Mouse (Mus musculus): ENCODE measurements around the gene 6430571L13Rik. TPM values are rescaled to one million over a fixed set of nuclear protein-coding genes. Genes with fewer than 3 reads are reported as not detected.

6430571L13Rik gene
- polyA plus RNA-seq, 1 experiment from 2014 or later: 0.72 TPM

GRCm38 (mm10) chr9:107368302-107368701, 27.9 kb downstream of the 6430571L13Rik start:
- Histone ChIP-seq H3K27ac (replicated peaks; ENCODE audit: low read depth, low read length) (no peak overlapping the region), H3K4me3 (ENCODE audit: low read depth, low read length) (no peak overlapping the region), H3K9me3 (replicated peaks; ENCODE audit: control insufficient read depth, low read length) (no peaks in the 10 kb centered on the region), H3K27me3 (ENCODE audit: control insufficient read depth, insufficient read depth, low read length) (no peaks in the 10 kb centered on the region), H3K36me3 (replicated peaks; ENCODE audit: control insufficient read depth, insufficient read depth, low read depth, low read length) (no peaks in the 10 kb centered on the region), H3K4me1 (ENCODE audit: control insufficient read depth, insufficient read depth, low read length) (no peaks in the 10 kb centered on the region), H3K9ac (replicated peaks; ENCODE audit: low read length) (no peak overlapping the region), H3K4me2 (ENCODE audit: low read depth, low read length) (no peak overlapping the region)
- no peak for ATAC-seq (replicated peaks; ENCODE audit: insufficient number of reproducible peaks, low FRiP score, low TSS enrichment, low read depth)
- 60% methylated on average over 1 of the region's 1 CpGs for WGBS
- no peak for DNase-seq (ENCODE audit: low spot score)

GRCm38 (mm10) chr9:107369270-107370105, 29.1 kb downstream of the 6430571L13Rik start:
- no peak overlapping the region for H3K4me3 ChIP-seq (ENCODE audit: low read depth, low read length)
- no peak overlapping the region for H3K27ac ChIP-seq (replicated peaks; ENCODE audit: low read depth, low read length)
- no peak overlapping the region for H3K9ac ChIP-seq (replicated peaks; ENCODE audit: low read length)
- H3K4me1 ChIP-seq (ENCODE audit: control insufficient read depth, insufficient read depth, low read length): no peaks in the 10 kb centered on the region
- no peaks in the 10 kb centered on the region for H3K36me3 ChIP-seq (replicated peaks; ENCODE audit: control insufficient read depth, insufficient read depth, low read depth, low read length)
- 35% methylated on average over 10 of the region's 10 CpGs for WGBS
- no peaks in the 10 kb centered on the region for H3K27me3 ChIP-seq (ENCODE audit: control insufficient read depth, insufficient read depth, low read length)
- H3K4me2 ChIP-seq (ENCODE audit: low read depth, low read length): no peak overlapping the region
- H3K9me3 ChIP-seq (replicated peaks; ENCODE audit: control insufficient read depth, low read length): no peaks in the 10 kb centered on the region
- ATAC-seq (replicated peaks; ENCODE audit: insufficient number of reproducible peaks, low FRiP score, low TSS enrichment, low read depth) (no peak), DNase-seq (ENCODE audit: low spot score) (no peak)

- Histone ChIP-seq H3K4me1 (ENCODE audit: control insufficient read depth, insufficient read depth, low read length) (no peaks in the 10 kb centered on the region), H3K36me3 (replicated peaks; ENCODE audit: control insufficient read depth, insufficient read depth, low read depth, low read length) (no peaks in the 10 kb centered on the region), H3K27ac (replicated peaks; ENCODE audit: low read depth, low read length) (no peak overlapping the region), H3K9ac (replicated peaks; ENCODE audit: low read length) (no peak overlapping the region), H3K9me3 (replicated peaks; ENCODE audit: control insufficient read depth, low read length) (no peaks in the 10 kb centered on the region), H3K4me2 (ENCODE audit: low read depth, low read length) (no peak overlapping the region), H3K4me3 (ENCODE audit: low read depth, low read length) (no peak overlapping the region), H3K27me3 (ENCODE audit: control insufficient read depth, insufficient read depth, low read length) (0 out of 2 replicates have a peak, but pooled peaks cover 3% of the 10 kb centered on the region)
- ATAC-seq (replicated peaks; ENCODE audit: insufficient number of reproducible peaks, low FRiP score, low TSS enrichment, low read depth) (no peak), DNase-seq (ENCODE audit: low spot score) (no peak)
- WGBS: 4% methylated on average over 4 of the region's 4 CpGs
Measured at GRCm38 (mm10) chr9:107370106-107370463, 29.7 kb downstream of the 6430571L13Rik start.

- H3K36me3 ChIP-seq (replicated peaks; ENCODE audit: control insufficient read depth, insufficient read depth, low read depth, low read length): no peaks in the 10 kb centered on the region
- no peaks in the 10 kb centered on the region for H3K4me1 ChIP-seq (ENCODE audit: control insufficient read depth, insufficient read depth, low read length)
- no peak overlapping the region for H3K27ac ChIP-seq (replicated peaks; ENCODE audit: low read depth, low read length)
- H3K4me3 ChIP-seq (ENCODE audit: low read depth, low read length): no peak overlapping the region
- H3K9ac ChIP-seq (replicated peaks; ENCODE audit: low read length): no peak overlapping the region
- no peak overlapping the region for H3K4me2 ChIP-seq (ENCODE audit: low read depth, low read length)
- H3K9me3 ChIP-seq (replicated peaks; ENCODE audit: control insufficient read depth, low read length): no peaks in the 10 kb centered on the region
- ATAC-seq (replicated peaks; ENCODE audit: insufficient number of reproducible peaks, low FRiP score, low TSS enrichment, low read depth) (no peak), DNase-seq (ENCODE audit: low spot score) (no peak)
- WGBS: 49% methylated on average over 4 of the region's 4 CpGs
- H3K27me3 ChIP-seq (ENCODE audit: control insufficient read depth, insufficient read depth, low read length): 0 out of 2 replicates have a peak, but pooled peaks cover 3% of the 10 kb centered on the region
Measured at GRCm38 (mm10) chr9:107372441-107372840, 32.0 kb downstream of the 6430571L13Rik start.

- Histone ChIP-seq H3K4me2 (ENCODE audit: low read depth, low read length) (no peak overlapping the region), H3K4me3 (ENCODE audit: low read depth, low read length) (no peak overlapping the region), H3K9me3 (replicated peaks; ENCODE audit: control insufficient read depth, low read length) (no peaks in the 10 kb centered on the region), H3K27me3 (ENCODE audit: control insufficient read depth, insufficient read depth, low read length) (peaks cover 18% of the 10 kb centered on the region), H3K27ac (replicated peaks; ENCODE audit: low read depth, low read length) (no peak overlapping the region), H3K36me3 (replicated peaks; ENCODE audit: control insufficient read depth, insufficient read depth, low read depth, low read length) (no peaks in the 10 kb centered on the region), H3K4me1 (ENCODE audit: control insufficient read depth, insufficient read depth, low read length) (peaks cover 3% of the 10 kb centered on the region; the same call in 1 of the 2 replicates), H3K9ac (replicated peaks; ENCODE audit: low read length) (no peak overlapping the region)
- ATAC-seq (replicated peaks; ENCODE audit: insufficient number of reproducible peaks, low FRiP score, low TSS enrichment, low read depth): no peak
- 7% methylated on average over 8 of the region's 8 CpGs for WGBS
- DNase-seq (ENCODE audit: low spot score): peak; percentile 35
Measured at GRCm38 (mm10) chr9:107374623-107375022, 34.2 kb downstream of the 6430571L13Rik start.

GRCm38 (mm10) chr9:107375451-107375850, 35.0 kb downstream of the 6430571L13Rik start:
- Histone ChIP-seq H3K4me2 (ENCODE audit: low read depth, low read length) (no peak overlapping the region), H3K9ac (replicated peaks; ENCODE audit: low read length) (no peak overlapping the region), H3K4me3 (ENCODE audit: low read depth, low read length) (no peak overlapping the region), H3K27ac (replicated peaks; ENCODE audit: low read depth, low read length) (no peak overlapping the region), H3K4me1 (ENCODE audit: control insufficient read depth, insufficient read depth, low read length) (peaks cover 3% of the 10 kb centered on the region; the same call in 1 of the 2 replicates), H3K9me3 (replicated peaks; ENCODE audit: control insufficient read depth, low read length) (no peaks in the 10 kb centered on the region), H3K27me3 (ENCODE audit: control insufficient read depth, insufficient read depth, low read length) (peaks cover 24% of the 10 kb centered on the region), H3K36me3 (replicated peaks; ENCODE audit: control insufficient read depth, insufficient read depth, low read depth, low read length) (no peaks in the 10 kb centered on the region)
- WGBS: 22% methylated on average over 5 of the region's 5 CpGs
- ATAC-seq (replicated peaks; ENCODE audit: insufficient number of reproducible peaks, low FRiP score, low TSS enrichment, low read depth): no peak
- DNase-seq (ENCODE audit: low spot score): no peak

GRCm38 (mm10) chr9:107377961-107378512, 37.6 kb downstream of the 6430571L13Rik start:
- H3K27me3 ChIP-seq (ENCODE audit: control insufficient read depth, insufficient read depth, low read length): peaks cover 41% of the 10 kb centered on the region
- peak overlapping the region; percentile 39 for H3K4me3 ChIP-seq (ENCODE audit: low read depth, low read length)
- peak overlapping the region; percentile 69 for H3K4me2 ChIP-seq (ENCODE audit: low read depth, low read length)
- ATAC-seq (replicated peaks; ENCODE audit: insufficient number of reproducible peaks, low FRiP score, low TSS enrichment, low read depth) (peak; percentile 54; the same call in 1 of the 2 replicates), DNase-seq (ENCODE audit: low spot score) (peak; percentile 66)
- peak overlapping the region; percentile 43; the same call in 1 of the 2 replicates for H3K9ac ChIP-seq (replicated peaks; ENCODE audit: low read length)
- under 1% methylated on average over 35 of the region's 35 CpGs for WGBS
- no peak overlapping the region for H3K27ac ChIP-seq (replicated peaks; ENCODE audit: low read depth, low read length)
- peaks cover 3% of the 10 kb centered on the region; the same call in 1 of the 2 replicates for H3K4me1 ChIP-seq (ENCODE audit: control insufficient read depth, insufficient read depth, low read length)
- no peaks in the 10 kb centered on the region for H3K36me3 ChIP-seq (replicated peaks; ENCODE audit: control insufficient read depth, insufficient read depth, low read depth, low read length)
- H3K9me3 ChIP-seq (replicated peaks; ENCODE audit: control insufficient read depth, low read length): no peaks in the 10 kb centered on the region

- WGBS: 8% methylated on average over 8 of the region's 8 CpGs
- H3K27me3 ChIP-seq (ENCODE audit: control insufficient read depth, insufficient read depth, low read length): peaks cover 40% of the 10 kb centered on the region
- peaks cover 3% of the 10 kb centered on the region; the same call in 1 of the 2 replicates for H3K4me1 ChIP-seq (ENCODE audit: control insufficient read depth, insufficient read depth, low read length)
- H3K4me2 ChIP-seq (ENCODE audit: low read depth, low read length): no peak overlapping the region
- ATAC-seq (replicated peaks; ENCODE audit: insufficient number of reproducible peaks, low FRiP score, low TSS enrichment, low read depth) (no peak), DNase-seq (ENCODE audit: low spot score) (peak; percentile 76)
- no peak overlapping the region for H3K27ac ChIP-seq (replicated peaks; ENCODE audit: low read depth, low read length)
- H3K9ac ChIP-seq (replicated peaks; ENCODE audit: low read length): no peak overlapping the region
- no peaks in the 10 kb centered on the region for H3K36me3 ChIP-seq (replicated peaks; ENCODE audit: control insufficient read depth, insufficient read depth, low read depth, low read length)
- no peak overlapping the region for H3K4me3 ChIP-seq (ENCODE audit: low read depth, low read length)
- no peaks in the 10 kb centered on the region for H3K9me3 ChIP-seq (replicated peaks; ENCODE audit: control insufficient read depth, low read length)
Measured at GRCm38 (mm10) chr9:107381723-107382122, 41.3 kb downstream of the 6430571L13Rik start.
